Mouse (Mus musculus): ENCODE data around the gene Tmprss3.

Tmprss3 gene

GRCm38 (mm10) chr17:31195207-31195606 lies 3.6 kb downstream of the Tmprss3 start:
- DNase-seq (ENCODE audit: low read depth, low spot score), result no peak

GRCm38 (mm10) chr17:31193360-31193759 lies 5.4 kb downstream of the Tmprss3 start:
- no peak for DNase-seq (ENCODE audit: low read depth, low spot score)

DNA sequence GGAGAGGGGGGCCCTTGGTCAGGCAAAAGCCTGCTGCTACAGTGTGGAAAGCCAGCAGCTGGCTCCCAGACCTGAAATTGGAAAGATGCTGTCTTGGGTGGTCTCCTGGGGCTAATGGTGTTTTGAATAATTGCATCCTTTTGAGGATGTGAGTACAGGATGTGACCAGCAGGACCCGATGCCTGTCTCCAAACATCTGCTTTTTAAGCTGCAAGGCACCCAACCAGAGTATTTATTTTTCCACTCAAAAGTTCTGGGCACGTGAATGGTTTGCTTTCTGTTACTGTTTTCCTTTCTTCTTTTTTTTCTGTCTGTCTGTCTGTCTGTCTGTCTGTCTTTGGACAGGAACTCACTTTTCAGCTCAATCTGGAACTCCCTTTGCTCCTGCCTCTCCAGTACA lies 6.1 kb downstream of the Tmprss3 start:
- no peak for DNase-seq (ENCODE audit: low read depth, low spot score)

DNA sequence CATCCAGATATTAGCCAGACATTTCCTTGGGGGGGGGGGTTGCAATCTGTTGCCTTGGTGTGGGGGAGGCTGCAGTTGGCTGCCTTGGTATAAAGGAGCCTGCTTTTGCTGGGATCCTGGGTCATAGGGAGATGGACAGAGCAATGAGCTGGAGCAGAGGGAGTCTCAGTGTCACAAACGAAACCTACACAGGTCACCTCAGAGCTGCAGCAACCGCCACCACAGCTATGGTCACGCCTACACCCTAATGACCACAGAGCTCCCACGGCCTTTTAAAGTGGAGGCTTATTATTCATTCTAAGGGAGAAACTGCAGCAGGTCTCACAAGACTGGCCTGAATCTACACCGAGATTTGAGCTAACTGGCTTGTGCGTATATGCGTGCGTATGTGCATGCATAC lies 7.0 kb downstream of the Tmprss3 start:
- DNase-seq (ENCODE audit: low read depth, low spot score), result no peak

GRCm38 (mm10) chr17:31187370-31187769 lies 11.4 kb downstream of the Tmprss3 start:
- DNase-seq (ENCODE audit: low read depth, low spot score), result peak; percentile 70

DNA sequence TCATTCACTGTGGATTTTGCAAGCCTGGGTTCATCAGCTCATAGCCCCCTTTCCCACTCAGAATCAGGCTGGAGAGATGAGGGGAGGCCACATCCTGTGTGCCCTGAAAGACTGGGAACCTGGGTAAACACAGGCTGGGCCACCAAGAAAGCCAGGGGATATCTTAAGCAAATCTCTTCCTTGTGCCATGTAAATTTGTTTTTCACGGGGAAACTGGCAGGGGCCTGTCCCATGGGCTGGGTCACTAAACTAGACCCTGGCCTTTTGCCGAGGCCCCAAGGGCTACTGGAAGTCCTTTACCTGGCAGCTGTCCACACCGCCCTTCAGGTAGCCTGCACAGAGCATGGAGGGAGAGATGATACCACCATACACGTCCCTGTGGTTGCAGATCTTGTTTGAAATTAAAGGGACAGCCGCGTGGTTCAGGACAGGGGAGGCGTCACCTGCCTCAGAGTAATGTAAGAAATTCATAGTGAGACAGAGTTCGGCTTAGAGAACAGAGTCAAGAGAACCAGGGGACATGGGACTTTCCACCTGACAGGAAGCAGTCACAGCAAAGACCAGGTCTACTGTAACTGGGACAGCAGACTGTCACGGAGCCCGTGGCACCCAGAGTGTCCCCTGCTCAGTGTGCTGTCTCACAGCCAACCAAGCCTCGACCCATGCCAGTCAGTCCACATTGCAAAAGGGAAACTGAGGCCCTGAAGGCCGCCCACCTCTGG lies 14.3 kb downstream of the Tmprss3 start:
- DNase-seq (ENCODE audit: low read depth, low spot score), result peak; percentile 25

- no peak for DNase-seq (ENCODE audit: low read depth, low spot score)
Observed at GRCm38 (mm10) chr17:31183180-31183974, 15.4 kb downstream of the Tmprss3 start.

DNA sequence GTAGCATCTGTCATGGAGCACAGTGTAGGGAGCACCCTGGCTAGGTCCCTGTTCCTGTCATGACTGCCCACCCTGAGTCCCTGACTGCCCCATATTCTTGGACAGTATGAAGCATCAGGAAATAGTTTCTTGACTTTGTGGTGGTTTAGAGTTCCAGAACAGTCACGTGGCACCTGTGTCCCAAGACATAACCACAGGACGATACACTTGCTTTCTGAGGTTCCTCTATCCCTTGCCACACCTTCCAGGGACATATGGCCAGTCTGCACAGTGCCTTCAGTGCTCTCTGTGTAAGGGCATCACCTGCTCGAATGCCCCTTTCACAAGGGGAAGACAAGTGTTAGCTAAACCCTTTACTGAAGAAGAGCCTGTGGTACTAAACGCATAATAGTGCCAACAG lies 17.3 kb downstream of the Tmprss3 start:
- DNase-seq (ENCODE audit: low read depth, low spot score), result no peak

- peak; percentile 56 for DNase-seq (ENCODE audit: low read depth, low spot score)
Observed at GRCm38 (mm10) chr17:31176321-31176720, 22.5 kb downstream of the Tmprss3 start.

GRCm38 (mm10) chr17:31169796-31170195 lies 29.0 kb downstream of the Tmprss3 start:
- no peak for DNase-seq (ENCODE audit: low read depth, low spot score)

DNA sequence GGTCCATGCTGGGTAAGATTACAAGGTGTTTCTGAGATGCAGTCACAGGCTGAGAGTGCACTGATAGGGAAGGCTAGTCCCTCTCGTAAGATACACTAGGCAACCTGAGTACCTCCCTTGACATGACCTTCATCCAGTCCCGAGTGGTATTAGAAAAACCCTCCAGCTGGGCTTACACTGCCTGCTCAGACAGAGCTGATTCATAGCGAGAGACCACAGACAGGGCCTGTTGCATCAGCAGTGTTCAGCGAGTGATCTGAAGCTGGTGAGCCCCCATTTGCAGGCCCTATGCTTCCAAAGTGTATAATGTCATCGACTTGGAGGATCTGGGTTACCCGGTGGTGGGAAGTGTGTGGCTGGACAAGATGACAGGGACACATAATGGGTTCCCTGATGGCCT lies 33.6 kb downstream of the Tmprss3 start, which contains the start of gene Tff1:
Gene Tff1, minus strand, starts transcription at position 151 of the 400 bp plus-strand sequence.
- DNase-seq (ENCODE audit: low read depth, low spot score), result no peak

DNA sequence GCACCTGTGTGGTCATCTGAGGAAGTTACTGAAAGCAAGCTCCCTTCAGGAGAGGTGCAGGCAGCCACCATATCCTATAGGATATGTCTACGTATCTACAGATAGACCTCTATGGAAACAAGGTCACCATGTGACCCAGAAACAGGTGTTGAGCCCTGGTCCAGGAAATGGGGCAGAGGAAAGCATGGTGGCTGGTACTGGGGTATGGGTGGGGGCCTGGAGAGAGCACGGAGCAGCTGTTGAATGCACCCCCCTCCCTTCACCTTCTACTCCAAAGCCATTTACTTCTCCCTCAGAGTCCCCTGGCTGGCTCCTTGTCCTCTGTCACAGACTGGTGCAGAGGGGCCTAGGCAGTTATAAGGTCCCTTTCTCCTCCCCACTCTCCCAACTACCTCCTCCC lies 35.0 kb downstream of the Tmprss3 start:
- no peak for DNase-seq (ENCODE audit: low read depth, low spot score)

GRCm38 (mm10) chr17:31162607-31163006 lies 36.2 kb downstream of the Tmprss3 start:
- DNase-seq (ENCODE audit: low read depth, low spot score), result no peak

- no peak for DNase-seq (ENCODE audit: low read depth, low spot score)
Observed at GRCm38 (mm10) chr17:31160291-31160690, 38.5 kb downstream of the Tmprss3 start.

GRCm38 (mm10) chr17:31157921-31158320 lies 40.9 kb downstream of the Tmprss3 start:
- DNase-seq (ENCODE audit: low read depth, low spot score), result no peak

- DNase-seq (ENCODE audit: low read depth, low spot score), result no peak
Observed at GRCm38 (mm10) chr17:31153785-31154184, 45.0 kb downstream of the Tmprss3 start.

GRCm38 (mm10) chr17:31152966-31153499 lies 45.7 kb downstream of the Tmprss3 start:
- no peak for DNase-seq (ENCODE audit: low read depth, low spot score)

DNA sequence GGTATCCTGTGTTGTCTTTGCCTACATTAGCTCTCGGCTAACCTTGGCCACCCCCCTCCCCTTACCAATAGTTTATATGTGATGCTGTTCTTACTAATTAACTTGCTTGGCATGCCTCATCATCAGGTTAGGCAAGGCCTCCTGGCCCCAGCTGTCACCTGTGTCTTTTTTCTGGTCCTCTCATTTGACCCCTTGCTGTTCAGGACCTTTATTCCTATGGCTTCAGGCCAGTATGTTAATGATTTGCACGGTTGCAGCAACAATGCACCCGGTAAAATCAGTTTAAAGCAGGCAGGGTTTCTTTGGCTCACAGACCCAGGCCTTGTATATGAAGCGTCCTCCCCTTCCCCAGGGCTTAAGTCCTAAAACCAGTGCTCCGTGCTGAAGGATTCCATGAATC lies 46.3 kb downstream of the Tmprss3 start:
- DNase-seq (ENCODE audit: low read depth, low spot score), result no peak

DNA sequence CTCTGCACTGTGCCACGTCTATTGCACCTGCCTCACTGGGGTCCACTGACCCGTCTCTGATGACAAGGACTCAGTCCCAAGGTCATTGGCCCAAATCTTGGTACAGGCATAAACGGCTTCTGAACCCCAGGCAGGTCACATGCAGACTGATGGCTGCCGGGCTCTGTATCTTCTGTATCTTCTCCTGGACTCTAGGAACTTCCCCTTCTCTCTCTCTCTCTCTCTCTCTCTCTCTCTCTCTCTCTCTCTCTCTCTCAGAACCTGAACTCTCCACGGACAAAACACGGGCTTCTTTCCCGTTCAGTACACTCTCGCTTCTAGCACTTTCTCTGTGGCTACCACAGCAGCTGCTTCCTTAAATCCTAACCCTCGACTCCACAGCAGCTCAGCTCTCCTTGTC lies 52.8 kb downstream of the Tmprss3 start:
- no peak for DNase-seq (ENCODE audit: low read depth, low spot score)

DNA sequence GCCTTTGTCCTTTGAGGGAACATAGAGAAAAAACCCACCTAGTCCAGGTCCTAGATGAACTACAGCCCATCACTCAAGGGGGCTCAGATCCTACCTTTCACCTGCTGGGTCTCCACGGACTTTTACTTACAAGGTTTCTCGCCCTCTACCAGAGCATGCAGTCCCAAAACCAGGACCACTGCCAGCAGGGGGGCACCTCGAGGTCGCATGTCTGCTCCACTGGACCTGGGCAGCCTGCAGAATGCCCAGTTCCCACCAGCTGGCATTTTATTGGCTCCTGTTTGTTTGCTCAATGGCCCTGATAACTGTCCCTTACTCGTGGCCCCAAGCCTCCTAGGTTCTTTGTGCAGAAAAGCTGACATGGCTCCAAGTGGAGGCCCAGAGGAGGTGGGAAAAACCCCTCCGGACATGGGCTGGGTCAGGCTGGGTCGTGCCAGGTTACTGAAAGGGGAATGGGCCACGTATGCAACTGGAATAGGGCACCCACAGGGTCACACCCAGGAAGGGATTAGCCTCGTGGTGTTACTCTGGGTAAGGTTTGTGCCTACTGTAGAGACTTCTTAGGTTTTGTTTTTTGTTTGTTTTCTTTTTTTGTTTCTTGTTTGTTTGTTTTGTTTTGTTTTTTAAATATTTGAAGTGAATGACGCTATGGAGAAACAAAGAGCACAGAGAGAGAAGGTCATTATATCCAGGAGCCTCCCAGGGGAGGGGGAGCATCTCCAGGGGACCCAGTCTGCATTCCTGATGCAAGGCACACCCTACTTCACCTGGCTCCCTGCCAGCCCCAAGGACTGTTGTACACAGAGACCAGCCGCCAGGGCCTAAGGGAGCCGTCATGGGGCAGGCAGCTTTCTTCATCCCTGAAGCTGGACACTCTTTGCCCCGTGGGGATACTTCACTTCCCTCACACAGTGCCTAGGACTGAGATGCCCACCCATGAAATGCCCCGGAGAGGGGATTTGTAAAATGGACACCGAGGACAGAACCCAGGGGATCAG lies 54.4 kb downstream of the Tmprss3 start, which contains the start of gene Tff2:
Gene Tff2, minus strand, starts transcription at position 243 of the 998 bp plus-strand sequence.
- no peak for DNase-seq (ENCODE audit: low read depth, low spot score)

DNA sequence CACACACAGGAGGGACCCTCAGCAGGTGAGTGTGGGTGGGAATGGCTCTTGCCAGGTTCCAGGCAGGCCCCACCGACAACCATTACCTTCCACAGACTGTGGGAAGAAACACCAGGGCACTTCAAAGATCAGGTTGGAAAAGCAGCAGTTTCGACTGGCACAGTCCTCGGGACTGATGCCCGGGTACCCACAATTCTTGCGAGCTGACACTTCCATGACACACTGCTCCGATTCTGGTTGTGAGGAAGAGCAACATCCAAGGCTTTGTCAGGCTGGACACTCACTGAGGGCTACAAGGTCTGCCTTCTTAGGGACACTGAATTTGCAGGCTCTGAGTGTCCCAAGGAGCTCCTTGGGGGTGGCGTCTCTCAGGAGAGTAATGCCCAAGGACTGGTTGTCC lies 56.7 kb downstream of the Tmprss3 start:
- no peak for DNase-seq (ENCODE audit: low read depth, low spot score)
